Mouse (Mus musculus): ENCODE results near the gene Mpl. TPM values are rescaled to one million over a fixed set of nuclear protein-coding genes. Genes with fewer than 3 reads are reported as not detected.

Mpl gene
- not detected for polyA plus RNA-seq (2017; shearing (Covaris generic))

DNA sequence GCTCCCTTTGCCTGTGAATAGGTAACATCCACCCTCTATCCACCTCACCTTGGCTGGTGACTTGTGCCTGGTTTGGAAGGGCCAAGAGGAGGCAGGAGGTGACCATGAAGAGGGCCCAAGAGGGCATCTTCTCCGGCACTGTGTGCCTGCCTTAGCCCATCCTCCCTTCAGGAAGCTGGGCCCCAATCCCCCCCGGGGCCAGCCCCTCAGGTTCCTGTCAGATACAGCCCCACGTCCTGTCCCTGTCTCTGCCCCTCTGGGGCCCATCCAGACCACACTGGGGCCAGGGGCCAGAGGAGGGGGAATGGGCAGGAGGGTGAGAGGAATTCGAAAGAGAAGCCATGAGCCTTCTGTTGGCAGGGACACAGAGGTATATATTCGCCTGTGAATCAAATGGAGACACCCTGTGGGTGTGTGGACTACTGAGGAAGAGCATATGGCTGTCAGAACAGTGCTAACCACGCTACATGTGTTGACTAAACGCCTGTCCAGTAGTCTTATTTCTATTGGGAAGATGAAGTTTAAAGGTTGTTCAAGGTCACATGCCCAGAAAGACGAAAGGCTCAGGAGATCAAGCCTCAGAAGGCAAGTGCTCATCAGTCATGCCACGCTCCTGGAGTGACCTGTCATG lies at the start of gene Mpl:
Gene Mpl (minus strand): TSS at position 169 of the 631 bp plus-strand sequence.

DNA sequence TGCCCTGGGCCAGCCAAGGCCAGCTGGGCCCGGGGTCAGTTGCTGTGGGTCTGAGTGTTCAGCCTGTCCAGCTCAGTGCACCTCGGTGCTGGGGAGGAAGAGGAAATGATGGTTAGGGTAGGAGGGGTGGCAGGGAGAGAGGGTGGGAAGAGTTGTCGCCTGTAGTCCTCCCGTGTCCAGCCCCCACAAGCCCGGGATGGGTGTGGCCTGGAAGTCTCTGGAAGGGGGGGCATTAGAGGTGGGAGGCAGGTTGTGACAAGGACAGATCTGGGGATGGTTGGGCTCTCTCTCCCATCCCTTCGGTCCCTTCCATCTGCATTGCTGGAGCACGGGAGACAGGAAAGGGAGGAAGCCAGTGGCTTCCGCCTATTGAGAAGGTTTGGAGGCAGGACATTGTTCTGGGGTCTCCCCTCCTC lies 32.4 kb upstream of the Mpl start, which contains the start of gene Tie1:
Gene Tie1 (minus strand): TSS at position 345 of the 416 bp plus-strand sequence.

DNA sequence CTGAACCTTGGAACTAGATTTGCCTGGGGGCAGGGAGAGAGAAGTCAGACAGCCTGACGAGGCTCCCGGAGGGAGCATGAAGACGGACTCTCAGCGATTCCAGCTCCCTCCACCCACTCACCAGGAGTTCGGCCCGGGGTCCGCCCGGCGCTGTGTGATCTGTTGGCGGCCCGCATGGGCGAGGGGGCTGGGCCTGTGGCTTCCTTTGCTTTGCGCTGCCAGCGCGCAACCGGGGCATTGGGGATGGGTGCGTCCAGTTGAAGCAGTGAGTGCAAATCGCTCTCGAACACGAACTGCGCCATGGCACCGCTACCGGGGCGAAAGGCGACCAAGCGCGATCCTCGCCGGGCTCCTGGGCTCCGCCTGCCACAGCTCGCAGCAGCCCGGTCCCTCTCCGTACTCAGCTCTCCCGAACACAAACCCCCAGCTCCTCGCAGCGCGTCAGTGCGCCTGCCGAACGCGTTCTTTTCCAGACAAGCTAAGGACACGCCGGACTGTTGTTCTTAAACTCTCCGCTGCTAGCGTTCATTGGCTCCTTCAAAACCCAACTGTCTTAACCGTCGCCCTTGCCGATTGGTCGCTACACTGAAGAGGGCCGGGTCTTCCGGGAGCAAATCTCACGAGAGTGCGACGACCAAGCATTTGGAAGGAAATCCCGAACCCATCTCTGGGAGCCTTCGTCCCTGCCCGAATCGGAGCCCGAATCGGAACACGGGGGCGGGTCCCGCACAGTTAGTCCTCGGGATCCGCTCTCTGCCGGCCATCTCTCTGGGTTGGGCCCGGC lies 20.3 kb downstream of the Mpl start, which contains the start of gene Cdc20:
Gene Cdc20 (minus strand): TSS at position 533 of the 784 bp plus-strand sequence.

DNA sequence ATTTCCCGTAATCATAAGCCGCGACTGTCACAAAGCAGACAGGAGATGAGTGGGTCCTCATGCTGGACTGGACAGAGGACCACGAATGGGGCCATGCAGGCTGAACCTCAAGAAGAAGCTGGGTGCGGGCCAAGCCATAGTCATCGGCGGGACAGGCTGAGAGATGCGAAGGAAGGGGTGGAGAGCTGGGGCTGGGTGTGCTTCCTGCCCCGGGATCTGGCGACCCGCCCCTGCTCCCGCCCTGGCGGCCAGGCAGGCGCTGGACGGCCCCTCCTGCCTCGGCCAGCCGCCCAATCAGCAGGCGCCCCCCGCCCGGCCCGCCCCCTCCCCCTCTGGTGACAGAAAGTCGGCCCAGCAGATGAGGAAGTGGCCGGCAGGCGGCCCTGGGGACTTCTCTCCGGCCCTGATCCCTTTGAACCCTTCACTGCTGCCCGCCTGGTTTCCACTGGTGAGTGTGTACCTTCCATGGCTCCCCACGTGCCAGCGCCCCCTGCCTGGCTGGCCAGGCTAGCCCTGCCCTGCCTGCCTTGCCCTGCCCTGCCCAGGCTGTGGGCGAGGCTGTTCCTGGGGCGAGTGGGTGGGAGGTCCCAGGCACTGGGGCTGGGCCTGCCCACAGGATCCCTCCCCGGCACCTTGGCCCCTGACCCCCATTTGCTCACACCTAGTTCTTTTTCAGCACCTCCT lies 29.4 kb downstream of the Mpl start, which contains the start of gene Elovl1:
Gene Elovl1 (plus strand): TSS at position 326 of the 684 bp plus-strand sequence.

DNA sequence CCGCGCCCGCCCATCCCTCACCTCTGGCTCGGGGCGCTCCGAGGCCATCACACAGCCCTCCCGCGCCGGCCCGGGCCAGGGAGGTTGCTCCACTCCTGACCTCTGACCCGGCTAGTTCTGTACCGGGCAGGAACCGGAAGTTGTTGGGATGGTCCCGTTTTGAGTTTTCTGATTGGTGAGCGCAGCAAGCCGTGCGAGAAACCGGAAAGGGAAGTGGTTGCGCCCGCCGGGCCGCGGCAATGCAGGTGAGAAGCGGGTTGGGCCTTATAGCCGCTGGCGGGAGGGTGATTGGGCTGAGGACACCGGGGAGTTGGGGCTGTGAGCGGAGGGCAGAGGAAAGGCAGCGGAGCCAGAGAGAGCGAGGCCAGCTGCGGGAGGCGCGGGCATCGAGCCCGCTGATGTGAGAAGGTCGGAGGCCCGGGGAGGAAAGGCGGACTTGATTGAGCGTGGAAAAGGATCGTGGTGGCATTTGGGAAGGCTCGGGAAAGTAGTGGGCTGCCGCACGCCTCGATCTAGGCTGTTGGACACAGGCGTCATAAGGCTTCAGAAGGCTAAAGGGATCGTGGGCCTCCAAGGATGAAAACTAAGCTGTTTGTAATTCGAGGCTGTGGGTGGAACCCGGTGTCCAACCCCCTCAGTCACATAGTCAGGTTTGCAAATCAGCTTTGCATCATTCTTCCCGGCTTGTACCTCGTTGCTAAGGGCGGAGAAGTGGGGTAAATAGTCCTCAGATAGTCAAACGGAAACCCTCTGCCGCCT lies 48.0 kb downstream of the Mpl start, which contains the start of the genes Szt2 and Med8:
Gene Szt2 (minus strand): TSS at position 132 of the 759 bp plus-strand sequence.
Gene Med8 (plus strand): TSS at position 196 of the 759 bp plus-strand sequence.

Other genes with a start within 250 kb of the Mpl start
- gene Ptprf, start 166.1 kb downstream of the Mpl start, polyA plus RNA-seq (2017; shearing (Covaris generic)) = 1.5 TPM
- gene Szt2, start 48.2 kb downstream of the Mpl start, polyA plus RNA-seq (2017; shearing (Covaris generic)) = 14.5 TPM
- gene Med8, start 48.2 kb downstream of the Mpl start, polyA plus RNA-seq (2017; shearing (Covaris generic)) = 42.6 TPM
- 66.7 TPM for gene Elovl1, start 29.4 kb downstream of the Mpl start, polyA plus RNA-seq (2017; shearing (Covaris generic))
- gene Cdc20, start 20.2 kb downstream of the Mpl start, polyA plus RNA-seq (2017; shearing (Covaris generic)) = 9.7 TPM
- not detected for gene Tie1, start 32.5 kb upstream of the Mpl start, polyA plus RNA-seq (2017; shearing (Covaris generic))
- gene 2610528J11Rik, start 69.5 kb upstream of the Mpl start, polyA plus RNA-seq (2017; shearing (Covaris generic)) = not detected
- gene Tmem125, start 86.5 kb upstream of the Mpl start, polyA plus RNA-seq (2017; shearing (Covaris generic)) = not detected
- gene Cfap57, start 163.3 kb upstream of the Mpl start, polyA plus RNA-seq (2017; shearing (Covaris generic)) = not detected
- gene Ebna1bp2, start 163.3 kb upstream of the Mpl start, polyA plus RNA-seq (2017; shearing (Covaris generic)) = 125 TPM
- gene Olfr62, start 201.4 kb upstream of the Mpl start, polyA plus RNA-seq (2017; shearing (Covaris generic)) = not detected
- gene Olfr1342, start 235.2 kb upstream of the Mpl start, polyA plus RNA-seq (2017; shearing (Covaris generic)) = not detected
- 0.12 TPM for gene Olfr1341, start 246.0 kb upstream of the Mpl start, polyA plus RNA-seq (2017; shearing (Covaris generic))